Mouse (Mus musculus) neural tube, embryonic 10.5 days (tissue): ENCODE results near the gene Phlda1.

Experiments
- DNase-seq: peaks from one replicate; pipeline ENCODE4 v3.0.0-alpha.2; 2017; ENCODE audit warnings: low spot score; ENCODE audit errors: extremely low spot score

Phlda1 gene

DNA sequence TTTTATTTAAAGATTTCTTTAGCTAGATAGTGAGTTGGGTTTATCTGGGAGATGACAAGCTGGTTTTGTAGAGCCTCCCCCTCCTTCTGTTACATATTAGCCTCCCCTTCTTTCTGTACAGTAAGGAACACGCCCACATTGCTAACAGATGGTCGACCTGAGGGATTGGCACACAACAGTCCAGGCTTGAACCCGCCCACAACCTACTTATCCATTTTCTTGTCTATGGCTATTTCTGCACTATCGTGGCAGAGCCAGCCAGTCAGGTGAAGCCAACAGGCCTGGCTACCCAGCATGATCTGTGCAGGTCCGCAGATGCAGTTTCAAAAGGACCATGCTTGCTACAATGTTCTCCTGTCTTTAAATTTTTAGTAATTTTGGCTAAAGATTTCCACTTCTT lies 21.0 kb downstream of the Phlda1 start:
- DNase-seq, result no peak

- DNase-seq, result no peak
These were observed 21.5 kb downstream of the Phlda1 start for GRCm38 (mm10) chr10:111527613-111528012.

GRCm38 (mm10) chr10:111528283-111528682 lies 22.2 kb downstream of the Phlda1 start:
- no peak for DNase-seq

DNA sequence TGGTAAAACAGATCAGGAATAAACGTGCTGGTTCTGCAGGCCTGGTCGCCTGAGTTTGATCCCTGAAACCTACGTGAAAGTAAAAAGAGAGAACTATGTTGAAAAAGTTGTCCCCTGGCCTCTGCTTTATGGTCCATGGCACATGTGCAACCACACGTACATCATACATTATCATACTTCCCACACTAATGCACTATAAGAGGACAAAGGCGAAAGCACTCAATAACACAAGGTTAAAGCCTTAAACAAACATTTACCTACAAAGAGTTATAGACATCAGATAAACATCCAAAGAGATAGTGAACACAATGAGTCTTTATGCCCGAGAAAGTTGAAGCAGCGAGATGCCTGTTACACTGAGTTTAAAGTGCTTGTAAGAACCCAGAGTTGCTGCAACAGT lies 24.3 kb downstream of the Phlda1 start:
- DNase-seq, result no peak

DNA sequence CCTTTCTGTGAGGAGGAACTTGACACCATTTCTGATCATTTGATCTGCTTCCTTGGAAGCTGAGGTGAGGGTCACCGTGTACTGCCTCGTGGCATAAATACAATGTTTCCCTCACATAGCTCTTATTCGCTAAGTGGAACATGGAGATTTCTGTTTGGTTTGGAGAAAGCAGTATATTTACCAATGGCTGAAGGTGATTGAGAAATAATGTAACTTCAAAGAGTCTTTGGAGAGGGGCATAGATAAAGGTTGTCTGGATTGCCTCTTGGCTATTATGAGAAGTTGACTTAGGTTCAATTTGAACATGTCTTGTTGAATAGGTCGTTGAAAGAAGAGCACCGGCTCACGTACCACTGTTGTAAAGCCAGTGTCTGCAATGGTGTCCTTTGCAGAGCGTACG lies 28.6 kb downstream of the Phlda1 start:
- no peak for DNase-seq

DNA sequence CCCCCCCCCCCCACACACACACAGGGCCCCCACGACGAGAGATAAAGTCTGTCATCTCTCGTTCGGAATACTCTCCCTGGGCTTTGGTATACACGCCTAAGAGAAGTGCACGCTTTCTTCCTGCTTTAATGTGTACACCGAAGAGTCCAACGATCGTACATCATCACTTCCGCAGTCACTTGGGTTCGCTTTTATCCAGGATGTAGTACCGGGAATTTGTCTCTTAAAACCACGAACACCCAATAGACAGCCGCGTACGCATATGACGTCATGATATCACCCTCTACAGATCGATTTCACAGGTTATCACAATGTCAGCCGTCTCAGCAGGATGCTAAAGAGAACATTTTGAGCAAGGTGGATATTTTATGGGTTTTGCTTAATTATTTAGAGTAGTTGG lies 31.3 kb downstream of the Phlda1 start:
- no peak for DNase-seq

- DNase-seq, result no peak
These were observed 33.7 kb downstream of the Phlda1 start for GRCm38 (mm10) chr10:111539724-111540324.

DNA sequence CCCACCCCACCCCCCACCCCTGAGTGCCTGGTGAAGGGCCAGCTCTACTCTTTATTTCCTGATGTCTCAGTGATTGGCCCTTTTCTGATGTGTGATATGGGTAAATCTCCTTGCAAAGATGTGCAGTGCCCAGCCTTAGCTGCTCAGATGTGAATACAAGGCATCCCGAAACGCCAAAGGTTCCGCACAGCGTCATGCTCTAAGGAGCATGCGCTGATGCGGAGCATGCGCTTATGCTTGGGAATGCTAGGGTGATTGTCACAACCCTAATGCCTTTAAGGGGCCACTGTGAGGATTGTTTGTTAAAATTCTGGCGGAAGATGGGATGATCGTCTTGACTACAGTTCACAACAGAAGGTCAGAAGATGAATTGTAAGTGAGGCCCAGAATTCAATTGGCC lies 34.6 kb downstream of the Phlda1 start:
- DNase-seq, result no peak

DNA sequence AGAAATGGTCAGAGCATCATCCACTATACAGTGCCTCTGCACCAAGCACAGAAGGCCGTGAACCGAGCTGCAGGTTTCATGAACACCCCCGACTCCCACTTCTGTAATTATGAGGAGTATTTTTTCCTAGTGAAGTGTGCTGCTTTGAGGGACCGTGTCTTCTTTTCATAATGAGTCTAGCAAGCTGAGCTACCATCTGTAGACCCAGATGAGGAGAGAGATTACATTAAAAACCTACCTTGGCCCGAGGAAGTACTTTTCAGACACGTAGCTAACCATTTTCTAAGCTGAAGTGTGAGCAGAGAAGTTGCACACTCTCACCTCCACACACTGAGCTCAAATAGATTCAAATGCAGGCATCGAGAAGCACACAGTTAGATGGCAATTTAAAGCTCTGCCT lies 37.0 kb downstream of the Phlda1 start:
- no peak for DNase-seq

DNA sequence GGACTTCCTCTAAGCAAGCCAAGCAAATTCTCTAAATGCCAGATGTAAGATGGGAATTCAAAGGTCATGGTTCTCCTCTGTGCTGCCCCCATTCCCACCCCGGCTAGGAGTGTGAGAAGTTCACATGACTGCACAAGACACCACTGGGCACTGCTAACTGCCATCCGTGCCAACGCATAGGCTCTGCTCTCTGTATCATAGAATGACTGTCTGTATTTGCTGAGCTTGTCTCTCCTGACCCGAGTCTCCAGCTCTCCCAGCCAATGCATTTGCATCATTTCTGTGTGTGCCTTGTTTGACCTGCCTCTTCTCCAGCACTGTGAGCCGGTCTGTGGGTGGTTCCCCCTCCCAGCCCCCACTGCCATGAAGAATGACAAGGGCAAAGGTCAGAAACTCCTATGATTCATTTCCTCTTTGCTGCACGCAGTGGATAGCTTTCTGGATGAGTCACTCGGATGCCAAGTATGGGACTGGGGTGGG lies 37.7 kb downstream of the Phlda1 start:
- peak; percentile 37 for DNase-seq

- DNase-seq, result no peak
These were observed 38.2 kb downstream of the Phlda1 start for GRCm38 (mm10) chr10:111544311-111544710.

DNA sequence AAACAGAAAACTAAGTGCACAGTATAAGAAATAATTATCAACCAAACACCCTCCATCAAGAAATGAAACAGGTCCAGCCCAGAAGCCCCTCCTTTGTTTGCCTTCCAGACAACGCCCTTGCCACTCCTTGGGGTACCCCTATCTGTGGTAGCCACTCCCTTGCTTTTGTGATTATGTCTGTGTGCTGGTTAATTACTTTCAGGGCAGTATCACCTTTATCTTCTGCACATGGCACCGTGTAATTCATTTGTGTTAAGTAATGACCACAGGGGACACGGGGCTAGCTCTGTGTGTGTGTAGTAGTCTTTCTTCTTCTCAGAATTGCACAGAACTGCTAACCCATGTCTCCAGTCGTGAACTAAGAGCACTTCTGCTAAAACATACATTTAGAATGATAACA lies 39.6 kb downstream of the Phlda1 start:
- no peak for DNase-seq

- no peak for DNase-seq
These were observed 41.8 kb downstream of the Phlda1 start for GRCm38 (mm10) chr10:111547881-111548372.

- no peak for DNase-seq
These were observed 44.1 kb downstream of the Phlda1 start for GRCm38 (mm10) chr10:111550075-111550695.

DNA sequence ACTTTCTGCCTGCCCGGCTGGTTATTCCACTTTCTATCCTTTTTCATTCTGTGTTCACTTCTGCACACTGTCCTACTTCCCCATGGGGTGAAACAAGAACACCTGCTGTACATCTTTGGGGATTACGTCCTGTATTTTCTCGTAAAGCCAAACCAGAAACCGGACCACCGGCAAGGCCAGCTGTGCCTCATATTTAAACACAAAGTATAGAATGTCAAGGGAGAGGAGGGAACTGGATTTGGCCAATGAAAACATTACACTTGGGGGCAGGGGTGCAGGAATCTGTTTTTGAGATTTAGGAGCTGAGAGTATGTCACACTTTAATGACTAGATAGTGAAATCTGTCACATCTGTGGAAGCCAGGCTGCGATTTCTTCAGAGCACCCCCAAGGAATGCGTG lies 47.6 kb downstream of the Phlda1 start:
- no peak for DNase-seq

DNA sequence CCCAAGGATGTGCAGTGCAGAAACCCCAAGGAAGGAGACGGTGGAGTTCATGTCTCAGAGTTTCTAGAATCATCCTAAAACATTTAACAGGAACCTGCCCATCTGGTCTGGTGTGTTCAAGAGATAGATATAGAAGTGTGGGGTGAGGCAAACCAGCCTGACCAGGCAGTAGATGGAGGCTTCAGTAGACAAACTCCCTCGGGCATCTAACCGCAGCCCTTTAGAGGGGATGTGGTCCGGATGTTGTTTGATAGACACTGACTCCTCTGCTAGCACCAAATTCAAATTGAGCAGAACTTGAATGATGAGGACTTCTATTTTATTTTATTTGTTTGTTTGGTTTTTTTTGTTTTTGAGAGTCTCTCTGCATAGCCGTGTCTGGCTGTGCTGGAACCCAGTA lies 48.6 kb downstream of the Phlda1 start:
- no peak for DNase-seq

GRCm38 (mm10) chr10:111558211-111558610 lies 52.1 kb downstream of the Phlda1 start:
- DNase-seq, result no peak
